Comparison of ENCODE assay signal across 8 mouse cellular contexts in the genomic region with DNA sequence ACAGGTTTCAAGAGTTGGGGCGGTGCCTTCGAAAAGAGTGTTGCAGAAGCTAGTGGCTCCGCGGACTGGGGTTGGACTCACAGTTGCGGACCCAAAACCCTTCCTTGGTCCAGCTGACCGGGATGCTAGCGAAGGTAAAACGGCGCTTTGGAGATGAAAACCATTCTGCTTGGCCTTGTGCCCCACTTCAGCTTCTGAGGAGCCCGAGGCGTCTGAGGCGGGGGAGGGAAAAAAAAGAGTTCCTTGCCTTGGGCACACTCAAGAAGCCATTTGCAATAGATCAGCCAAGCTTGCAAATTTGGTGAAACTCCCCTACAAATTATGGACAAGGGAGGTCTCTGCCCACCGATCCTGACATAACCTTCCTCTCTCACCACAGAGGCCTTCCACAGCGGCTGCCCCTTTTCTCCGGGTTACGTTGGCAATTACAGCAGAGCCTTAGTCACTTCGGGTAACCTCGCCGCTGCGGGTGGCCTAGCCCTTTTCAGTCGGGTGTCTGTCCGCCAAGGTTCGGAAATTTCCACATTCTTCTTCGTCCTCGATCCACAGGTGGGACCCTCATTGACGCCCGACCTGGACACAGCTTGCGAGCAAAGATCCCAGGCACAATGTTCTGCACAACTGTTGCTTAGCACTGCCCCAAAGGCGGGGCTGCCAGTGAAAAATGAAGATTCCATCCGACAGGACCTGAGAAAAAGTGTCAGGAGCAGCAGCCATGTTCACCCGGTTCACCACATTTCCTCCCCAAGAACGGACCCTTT. TPM values are rescaled to one million over a fixed set of nuclear protein-coding genes. Genes with fewer than 3 reads are reported as not detected.
A peak's percentile ranks its signal among the peaks of the same experiment; 100 is the strongest.
DNase-seq lines count a peak whose midpoint lies in the region; ATAC-seq and TF ChIP-seq lines count a peak whose summit lies in the region.

A gene (minus strand): TSS at position 486 of the 761 bp plus-strand sequence.

- no peaks in the 10 kb centered on the region for H3K9me3 ChIP-seq in forebrain, embryonic 10.5 days
- no peaks in the 10 kb centered on the region for H3K9me3 ChIP-seq in forebrain, embryonic 14.5 days (replicated peaks; ENCODE audit: control insufficient read depth, low read length)
- H3K9me3 ChIP-seq in kidney, postnatal 0 days (replicated peaks; ENCODE audit: low read length), result no peaks in the 10 kb centered on the region
- H3K9me3 ChIP-seq in limb, embryonic 13.5 days, result no peaks in the 10 kb centered on the region

- H3K4me3 ChIP-seq in forebrain, embryonic 10.5 days, result peak within 1 kb of the TSS; percentile 53
- no peak within 1 kb of the TSS for H3K4me3 ChIP-seq in forebrain, embryonic 14.5 days (ENCODE audit: low read depth, low read length)
- peak within 1 kb of the TSS; percentile 34 for H3K4me3 ChIP-seq in kidney, postnatal 0 days (replicated peaks; ENCODE audit: low read depth, low read length)
- H3K4me3 ChIP-seq in limb, embryonic 13.5 days, result peak within 1 kb of the TSS; percentile 48

- peak within 1 kb of the TSS; percentile 82 for H3K27ac ChIP-seq in forebrain, embryonic 10.5 days
- no peak within 1 kb of the TSS for H3K27ac ChIP-seq in forebrain, embryonic 14.5 days (ENCODE audit: low read depth, low read length)
- peak within 1 kb of the TSS; percentile 14 for H3K27ac ChIP-seq in kidney, postnatal 0 days
- no peak within 1 kb of the TSS for H3K27ac ChIP-seq in limb, embryonic 13.5 days

- peak; percentile 34 for DNase-seq in forebrain, embryonic 10.5 days (ENCODE audit: extremely low spot score, low spot score)
- DNase-seq in forebrain, embryonic 14.5 days (ENCODE audit: low spot score), result no peak
- DNase-seq in kidney, postnatal 0 days (ENCODE audit: low spot score), result no peak
- DNase-seq in kidney, postnatal 14 days, result no peak
- peak; percentile 60 for DNase-seq in embryo, embryonic 9.5 days (ENCODE audit: extremely low spot score)
- no peak for DNase-seq in urinary bladder, adult 18-20 months (ENCODE audit: low spot score in 2 of 2)
- no peak for DNase-seq in urinary bladder, postnatal 14 days (ENCODE audit: low spot score)

- no peaks in the 10 kb centered on the region for H3K36me3 ChIP-seq in forebrain, embryonic 10.5 days (replicated peaks)
- no peaks in the 10 kb centered on the region for H3K36me3 ChIP-seq in forebrain, embryonic 14.5 days (ENCODE audit: control insufficient read depth, insufficient read depth, low read length)
- H3K36me3 ChIP-seq in kidney, postnatal 0 days (ENCODE audit: insufficient read depth, low read length), result no peaks in the 10 kb centered on the region
- no peaks in the 10 kb centered on the region for H3K36me3 ChIP-seq in limb, embryonic 13.5 days

- no peak within 1 kb of the TSS for H3K9ac ChIP-seq in forebrain, embryonic 14.5 days (ENCODE audit: low read length)
- peak within 1 kb of the TSS; percentile 47; the same call in 1 of the 2 replicates for H3K9ac ChIP-seq in kidney, postnatal 0 days (ENCODE audit: low read depth, low read length)
- H3K9ac ChIP-seq in limb, embryonic 13.5 days, result no peak within 1 kb of the TSS

- WGBS in forebrain, embryonic 10.5 days, result under 1% methylated on average over 32 of the region's 32 CpGs
- under 1% methylated on average over 32 of the region's 32 CpGs for WGBS in forebrain, embryonic 14.5 days
- 6% methylated on average over 32 of the region's 32 CpGs for WGBS in kidney, postnatal 0 days
- WGBS in limb, embryonic 13.5 days, result 2% methylated on average over 32 of the region's 32 CpGs

- H3K4me1 ChIP-seq in forebrain, embryonic 10.5 days, result peaks cover 32% of the 10 kb centered on the region
- H3K4me1 ChIP-seq in forebrain, embryonic 14.5 days (ENCODE audit: control insufficient read depth, insufficient read depth, low read length), result peaks cover 3% of the 10 kb centered on the region
- no peaks in the 10 kb centered on the region for H3K4me1 ChIP-seq in kidney, postnatal 0 days (replicated peaks; ENCODE audit: insufficient read depth, low read length)
- peaks cover 19% of the 10 kb centered on the region for H3K4me1 ChIP-seq in limb, embryonic 13.5 days

- TF ChIP-seq CTCF in kidney, postnatal 0 days (IDR thresholded peaks at IDR 0.05; ENCODE audit: low read depth), result no peak

- ATAC-seq in forebrain, embryonic 14.5 days, result no peak
- ATAC-seq in kidney, postnatal 0 days (replicated peaks; ENCODE audit: low FRiP score, low read depth), result no peak; the same call in 1 of the 2 replicates
- ATAC-seq in limb, embryonic 13.5 days (ENCODE audit: low FRiP score, low read depth), result no peak

- H3K4me2 ChIP-seq in forebrain, embryonic 14.5 days (ENCODE audit: low read length), result no peak within 1 kb of the TSS
- H3K4me2 ChIP-seq in kidney, postnatal 0 days (ENCODE audit: low read length), result peak within 1 kb of the TSS; percentile 55
- peak within 1 kb of the TSS; percentile 67 for H3K4me2 ChIP-seq in limb, embryonic 13.5 days (replicated peaks)

- H3K27me3 ChIP-seq in forebrain, embryonic 10.5 days (ENCODE audit: poor library complexity, severe bottlenecking), result peaks cover 98% of the 10 kb centered on the region
- peaks cover 68% of the 10 kb centered on the region for H3K27me3 ChIP-seq in forebrain, embryonic 14.5 days (replicated peaks; ENCODE audit: control insufficient read depth, insufficient read depth, low read length)
- peaks cover 59% of the 10 kb centered on the region for H3K27me3 ChIP-seq in kidney, postnatal 0 days (ENCODE audit: insufficient read depth, low read length)
- H3K27me3 ChIP-seq in limb, embryonic 13.5 days, result peaks cover 81% of the 10 kb centered on the region

RNA-seq across cellular contexts. Expression of the gene that starts here (rescaled TPM):
- polyA plus RNA-seq in forebrain, embryonic 10.5 days (2016; fragmentation: Nextera tagmentation; extraction: Ambion mirVana), result 79.2 and 87.9 TPM in 2 replicates
- 0.99 and 1.5 TPM in 2 replicates for polyA plus RNA-seq in forebrain, embryonic 14.5 days (2014; fragmentation: Nextera tagmentation; extraction: Ambion mirVana)
- polyA plus RNA-seq in kidney, postnatal 0 days (2015; fragmentation: Nextera tagmentation; extraction: Ambion mirVana), result 40.9 and 41.2 TPM in 2 replicates
- polyA plus RNA-seq in limb, embryonic 13.5 days (2015; fragmentation: Nextera tagmentation; extraction: Ambion mirVana), result 4.4 and 4.8 TPM in 2 replicates

Comparison
In these comparisons a context has a peak if more than half of its experiments do, and no peak if none do; other contexts are left out.
1. DNase-seq: peak in forebrain, embryonic 10.5 days (single experiment) and embryo, embryonic 9.5 days (single experiment); none in forebrain, embryonic 14.5 days (single experiment), kidney, postnatal 0 days (single experiment), kidney, postnatal 14 days (single experiment), urinary bladder, adult 18-20 months (0 of 2) and urinary bladder, postnatal 14 days (single experiment).
2. H3K27ac ChIP-seq: peak in forebrain, embryonic 10.5 days (single experiment) and kidney, postnatal 0 days (single experiment); none in forebrain, embryonic 14.5 days (single experiment) and limb, embryonic 13.5 days (single experiment).